Mouse (Mus musculus) ES-Bruce4 (cell line): Measurements from ENCODE around the gene Ndufs2.

Experiments used
- CTCF ChIP-seq: IDR thresholded peaks from one replicate; pipeline ENCODE4 v1.8.1; 2011; ENCODE audit warnings: low read depth, low read length
- EP300 ChIP-seq: IDR thresholded peaks from 2 replicates; pipeline ENCODE4 v1.6.1; 2011; ENCODE audit warnings: low read depth, low read length; ENCODE audit not compliant: insufficient read depth
- POLR2A ChIP-seq: IDR thresholded peaks from one replicate; pipeline ENCODE4 v1.8.1; 2011; ENCODE audit warnings: low read length; ENCODE audit not compliant: insufficient read depth

- TF ChIP-seq CTCF, result no peak
- TF ChIP-seq POLR2A, result no peak
- TF ChIP-seq EP300, result no peak
Measured at GRCm38 (mm10) chr1:171231844-171232243, 19.3 kb downstream of the Ndufs2 start.
